Mouse (Mus musculus) testis, adult 2 months (tissue): ENCODE data around the gene 4930562C15Rik.

Experiments used
- CTCF ChIP-seq: fragments of 200-500 bp; IDR thresholded peaks from 2 replicates; pipeline ENCODE4 v1.5.1; 2012; ENCODE audit warnings: low read depth, mild to moderate bottlenecking, inconsistent platforms, low read length, moderate library complexity; ENCODE audit not compliant: control insufficient read depth, insufficient read depth, insufficient replicate concordance
- POLR2A ChIP-seq: fragments of 200-500 bp; IDR thresholded peaks from 2 replicates; pipeline ENCODE4 v1.6.1; 2012; ENCODE audit warnings: low read depth, mild to moderate bottlenecking, inconsistent platforms, low read length, moderate library complexity; ENCODE audit not compliant: control insufficient read depth

DNA sequence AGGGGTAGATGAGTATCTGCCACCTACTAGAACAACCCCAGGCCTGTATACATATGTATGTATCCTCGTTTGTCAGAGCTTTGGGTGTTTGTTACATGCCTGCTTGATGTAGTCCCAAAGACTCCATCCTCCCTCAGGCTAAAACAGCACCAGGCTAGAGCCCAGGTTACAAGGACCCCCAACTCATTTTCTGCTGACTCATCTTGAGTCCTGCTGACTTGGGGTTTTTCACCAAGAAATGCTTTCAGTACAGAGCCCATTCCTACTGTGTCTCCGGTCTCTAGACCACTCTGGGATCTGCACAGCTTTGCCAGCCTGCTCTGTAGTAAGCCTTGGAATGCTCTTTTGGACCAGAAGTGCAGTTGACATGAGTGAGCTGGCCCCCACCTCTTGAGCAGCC is 81.4 kb downstream of the 4930562C15Rik start:
- TF ChIP-seq POLR2A (no peak), CTCF (no peak)
